Mouse (Mus musculus) MEL (cell line): ENCODE data around the gene Zfp385b. TPM values are rescaled to one million over a fixed set of nuclear protein-coding genes. Genes with fewer than 3 reads are reported as not detected.

Experiments used
- DNase-seq: peaks from one replicate; pipeline ENCODE4 v3.0.0; 2011; ENCODE audit warnings: low read depth, low spot score
- H3K27ac ChIP-seq: 2 replicates; pipeline ENCODE4 v1.5.1; 2012; ENCODE audit warnings: low read depth, mild to moderate bottlenecking, control low read depth, low read length, moderate library complexity; ENCODE audit not compliant: control insufficient read depth
- H3K27me3 ChIP-seq, 2 experiments: fragments of 150-350 bp in 1 of 2; sonication (generic) in 1 of 2; 2 replicates each; pipeline ENCODE4 v1.6.1; 2012; ENCODE audit warnings: low read length in 2 of 2, mild to moderate bottlenecking in 2 of 2, improper control_type of control experiment in 1 of 2, moderate library complexity in 1 of 2; ENCODE audit not compliant: insufficient read depth in 2 of 2, control insufficient read depth in 1 of 2
- H3K36me3 ChIP-seq, 2 experiments: 2 replicates each; pipeline ENCODE4 v1.6.1; 2012 to 2014; ENCODE audit warnings: low read length in 2 of 2, improper control_type of control experiment in 1 of 2, inconsistent platforms in 1 of 2, mild to moderate bottlenecking in 1 of 2; ENCODE audit not compliant: insufficient read depth in 2 of 2, control insufficient read depth in 1 of 2
- H3K4me1 ChIP-seq, 2 experiments: fragments of 150-350 bp in 1 of 2; sonication (generic) in 1 of 2; 2 replicates each; pipeline ENCODE4 v1.6.1; 2012; ENCODE audit warnings: low read length in 2 of 2, improper control_type of control experiment in 1 of 2, mild to moderate bottlenecking in 1 of 2; ENCODE audit not compliant: insufficient read depth in 2 of 2, control insufficient read depth in 1 of 2
- H3K4me3 ChIP-seq, 2 experiments: fragments of 150-350 bp in 1 of 2; sonication (generic) in 1 of 2; 2 replicates each; pipeline ENCODE4 v1.5.1; 2012; ENCODE audit warnings: low read depth in 2 of 2, low read length in 2 of 2, mild to moderate bottlenecking in 2 of 2, moderate library complexity in 2 of 2, control low read depth in 1 of 2, improper control_type of control experiment in 1 of 2; ENCODE audit not compliant: control insufficient read depth in 1 of 2, insufficient read depth in 1 of 2
- H3K79me2 ChIP-seq: 2 replicates; pipeline ENCODE4 v1.6.1; 2012; ENCODE audit warnings: mild to moderate bottlenecking, low read length, moderate library complexity; ENCODE audit not compliant: control insufficient read depth, poor library complexity, insufficient read depth
- H3K9ac ChIP-seq: 2 replicates; pipeline ENCODE4 v1.6.1; 2012; ENCODE audit warnings: low read depth, mild to moderate bottlenecking, control low read depth, low read length, moderate library complexity; ENCODE audit not compliant: control insufficient read depth, poor library complexity, severe bottlenecking
- H3K9me3 ChIP-seq: fragments of 150-350 bp; sonication (generic); replicated peaks from 2 replicates; pipeline ENCODE4 v1.6.1; 2012; ENCODE audit warnings: mild to moderate bottlenecking, low read length, improper control_type of control experiment, moderate library complexity; ENCODE audit not compliant: insufficient read depth
- BHLHE40 ChIP-seq: IDR thresholded peaks from 2 replicates; pipeline ENCODE4 v1.6.1; 2012; ENCODE audit warnings: low read depth, mild to moderate bottlenecking, inconsistent platforms, low read length, improper control_type of control experiment, borderline replicate concordance
- E2F4 ChIP-seq: IDR thresholded peaks from 2 replicates; pipeline ENCODE4 v1.6.1; 2011; ENCODE audit warnings: low read depth, low read length, improper control_type of control experiment, borderline replicate concordance
- ELF1 ChIP-seq: IDR thresholded peaks from 2 replicates; pipeline ENCODE4 v1.6.1; 2014; ENCODE audit warnings: low read depth, mild to moderate bottlenecking, inconsistent platforms, low read length, improper control_type of control experiment, moderate library complexity
- EP300 ChIP-seq, 2 experiments: IDR thresholded peaks; 2 replicates each; pipeline ENCODE4 v1.6.1; 2011; ENCODE audit warnings: improper control_type of control experiment in 2 of 2, low read length in 2 of 2, low read depth in 1 of 2, mild to moderate bottlenecking in 1 of 2
- HCFC1 ChIP-seq: IDR thresholded peaks from 2 replicates; pipeline ENCODE4 v1.6.1; 2012; ENCODE audit warnings: low read depth, mild to moderate bottlenecking, inconsistent platforms, low read length, improper control_type of control experiment, moderate library complexity
- JUND ChIP-seq: IDR thresholded peaks from 2 replicates; pipeline ENCODE4 v1.6.1; 2011; ENCODE audit warnings: low read depth, mild to moderate bottlenecking, improper control_type of control experiment, low read length
- KAT2A ChIP-seq: conservative IDR thresholded peaks from 2 replicates; pipeline ENCODE4 v1.6.1; 2012; ENCODE audit warnings: low read depth, low read length, improper control_type of control experiment, inconsistent platforms
- MAFK ChIP-seq: IDR thresholded peaks from 2 replicates; pipeline ENCODE4 v1.6.1; 2011; ENCODE audit warnings: low read depth, mild to moderate bottlenecking, low read length, improper control_type of control experiment, borderline replicate concordance
- MAX ChIP-seq: IDR thresholded peaks from 2 replicates; pipeline ENCODE4 v1.6.1; 2011; ENCODE audit warnings: low read length, improper control_type of control experiment
- MEF2A ChIP-seq: IDR thresholded peaks from 2 replicates; pipeline ENCODE4 v1.6.1; 2014; ENCODE audit warnings: low read depth, mild to moderate bottlenecking, inconsistent platforms, low read length, improper control_type of control experiment; ENCODE audit not compliant: poor library complexity, insufficient replicate concordance, severe bottlenecking; ENCODE audit errors: extremely low read depth
- NELFE ChIP-seq: IDR thresholded peaks from 2 replicates; pipeline ENCODE4 v1.6.1; 2011; ENCODE audit warnings: low read depth, low read length, improper control_type of control experiment
- POLR2A ChIP-seq, 2 experiments: IDR thresholded peaks; 2 replicates each; pipeline ENCODE4 v1.6.1; 2011 to 2012; ENCODE audit warnings: low read length in 2 of 2, mild to moderate bottlenecking in 2 of 2, control low read depth in 1 of 2, improper control_type of control experiment in 1 of 2, low read depth in 1 of 2, moderate library complexity in 1 of 2; ENCODE audit not compliant: control insufficient read depth in 1 of 2, insufficient read depth in 1 of 2, poor library complexity in 1 of 2
- POLR2AphosphoS2 ChIP-seq: IDR thresholded peaks from 2 replicates; pipeline ENCODE4 v1.6.1; 2011; ENCODE audit warnings: low read length, improper control_type of control experiment
- POLR2AphosphoS5 ChIP-seq: IDR thresholded peaks from 2 replicates; pipeline ENCODE4 v1.6.1; 2012; ENCODE audit warnings: low read depth, borderline replicate concordance, mild to moderate bottlenecking, inconsistent platforms, low read length, moderate library complexity, mixed read lengths
- RCOR1 ChIP-seq: IDR thresholded peaks from 2 replicates; pipeline ENCODE4 v1.6.1; 2012; ENCODE audit warnings: low read depth, mild to moderate bottlenecking, inconsistent platforms, low read length, improper control_type of control experiment
- TAL1 ChIP-seq: IDR thresholded peaks from 2 replicates; pipeline ENCODE4 v1.6.1; 2012; ENCODE audit warnings: mild to moderate bottlenecking, inconsistent platforms, low read length, moderate library complexity, mixed read lengths
- TBP ChIP-seq: IDR thresholded peaks from 2 replicates; pipeline ENCODE4 v1.8.0; 2011; ENCODE audit warnings: low read depth, low read length, improper control_type of control experiment
- TCF12 ChIP-seq: IDR thresholded peaks from 2 replicates; pipeline ENCODE4 v1.6.1; 2014; ENCODE audit warnings: low read depth, mild to moderate bottlenecking, inconsistent platforms, low read length, improper control_type of control experiment, moderate library complexity
- USF2 ChIP-seq, 2 experiments: IDR thresholded peaks; 2 replicates each; pipeline ENCODE4 v1.6.1; 2011 to 2012; ENCODE audit warnings: improper control_type of control experiment in 2 of 2, low read length in 2 of 2, borderline replicate concordance in 1 of 2, inconsistent platforms in 1 of 2, low read depth in 1 of 2, mild to moderate bottlenecking in 1 of 2; ENCODE audit not compliant: insufficient read depth in 1 of 2
- ZKSCAN1 ChIP-seq: IDR thresholded peaks from 2 replicates; pipeline ENCODE4 v1.6.1; 2012; ENCODE audit warnings: low read depth, mild to moderate bottlenecking, inconsistent platforms, low read length, improper control_type of control experiment, moderate library complexity
- ZMIZ1 ChIP-seq: IDR thresholded peaks from 2 replicates; pipeline ENCODE4 v1.6.1; 2012; ENCODE audit warnings: low read depth, mild to moderate bottlenecking, inconsistent platforms, low read length, improper control_type of control experiment, moderate library complexity
- ZNF384 ChIP-seq: IDR thresholded peaks from 2 replicates; pipeline ENCODE4 v1.6.1; 2012; ENCODE audit warnings: low read depth, mild to moderate bottlenecking, inconsistent platforms, low read length, improper control_type of control experiment
- polyA plus RNA-seq, 2 experiments: library from polyadenylated mRNA; stranded (reverse) in 1 of 2; unstranded in 1 of 2; fragments of >175 nt in 1 of 2; fragments of >200 nt in 1 of 2; gene quantifications; 2 replicates each; pipeline versions ENCODE4 v1.2.1 to v1.2.4; 2012; ENCODE audit warnings: low replicate concordance in 2 of 2, low read depth in 1 of 2; ENCODE audit not compliant: insufficient read length in 2 of 2, insufficient read depth in 1 of 2, missing spikeins in 1 of 2
- total RNA-seq: library from RNA; depleted of rRNA; stranded (reverse); fragments of 300-350 nt; gene quantifications from 2 replicates; pipeline ENCODE4 v1.2.3, GENCODE M21; 2012

Zfp385b gene
- total and polyA plus RNA-seq, 3 experiments: not detected

DNA sequence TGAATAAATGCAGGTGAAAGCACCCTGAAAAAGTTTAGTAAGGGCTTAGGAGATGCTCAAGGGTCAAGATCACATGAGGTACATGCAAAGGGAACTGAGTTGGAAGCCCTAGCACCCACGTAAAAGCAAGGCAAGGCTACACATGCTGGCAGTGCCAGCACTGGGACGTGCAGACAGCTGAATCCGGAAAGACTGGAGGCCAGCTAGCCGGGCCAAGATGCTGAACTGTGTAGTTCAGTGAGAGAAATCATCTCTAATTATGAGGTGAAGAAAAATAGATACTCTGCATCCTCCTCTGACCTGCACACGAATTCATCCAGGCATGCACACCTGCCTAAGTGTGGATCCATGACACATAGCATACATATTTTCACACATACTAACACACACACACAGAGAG is 18.4 kb downstream of the Zfp385b start:
- no peaks in the 10 kb centered on the region for H3K79me2 ChIP-seq
- H3K4me1 ChIP-seq: no peaks in the 10 kb centered on the region
- no peak overlapping the region for H3K9ac ChIP-seq
- H3K4me3 ChIP-seq: no peak overlapping the region
- TF ChIP-seq KAT2A (no peak), USF2 (IDR thresholded peaks at IDR 0.05; ENCODE audit: borderline replicate concordance in 1 of 2, insufficient read depth in 1 of 2, low read depth in 1 of 2, low read length in 2 of 2) (no peak), ZKSCAN1 (no peak), ZNF384 (no peak), MAX (no peak), EP300 (IDR thresholded peaks at IDR 0.05; ENCODE audit: low read depth in 1 of 2, low read length in 2 of 2) (no peak), POLR2AphosphoS5 (no peak), POLR2AphosphoS2 (no peak), HCFC1 (no peak)
- TF ChIP-seq, all 39 proteins: peak for 0
- Histone ChIP-seq H3K27me3 (no peaks in the 10 kb centered on the region), H3K9me3 (no peaks in the 10 kb centered on the region), H3K36me3 (no peaks in the 10 kb centered on the region), H3K27ac (no peak overlapping the region)
- no peak for DNase-seq

DNA sequence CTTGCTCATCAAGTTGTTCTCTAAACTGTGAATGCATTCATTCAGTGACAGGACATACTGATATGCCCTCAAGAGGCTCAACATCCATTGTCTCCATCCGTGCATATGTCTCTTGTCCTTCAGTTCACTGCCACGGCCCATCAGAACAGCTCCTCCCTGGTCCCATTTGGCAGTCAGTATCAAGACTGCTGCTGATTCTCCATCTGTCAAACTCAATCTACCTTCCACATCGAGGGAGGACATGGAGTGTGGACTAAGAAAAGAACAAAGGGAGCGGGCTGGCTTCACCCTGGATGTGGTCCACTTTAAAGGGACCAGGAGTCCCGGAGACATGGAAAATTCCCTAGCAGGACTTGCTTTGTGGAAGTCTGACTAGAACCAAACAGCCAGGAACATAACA is 22.2 kb downstream of the Zfp385b start:
- Histone ChIP-seq H3K4me3 (no peak overlapping the region), H3K9ac (no peak overlapping the region), H3K27me3 (no peaks in the 10 kb centered on the region), H3K36me3 (no peaks in the 10 kb centered on the region), H3K4me1 (no peaks in the 10 kb centered on the region), H3K9me3 (no peaks in the 10 kb centered on the region), H3K27ac (no peak overlapping the region), H3K79me2 (no peaks in the 10 kb centered on the region)
- no peak for TF ChIP-seq MEF2A
- TF ChIP-seq MAX: no peak
- no peak for TF ChIP-seq TCF12
- no peak for TF ChIP-seq BHLHE40
- no peak for TF ChIP-seq E2F4
- TF ChIP-seq KAT2A: no peak
- TF ChIP-seq TAL1: no peak
- no peak for TF ChIP-seq ELF1
- no peak for TF ChIP-seq POLR2AphosphoS2
- no peak for TF ChIP-seq POLR2A (IDR thresholded peaks at IDR 0.05; ENCODE audit: control insufficient read depth in 1 of 2, insufficient read depth in 1 of 2, low read depth in 1 of 2, low read length in 2 of 2, poor library complexity in 1 of 2)
- no peak for TF ChIP-seq JUND
- no peak for TF ChIP-seq NELFE
- TF ChIP-seq RCOR1: no peak
- no peak for TF ChIP-seq ZMIZ1
- TF ChIP-seq MAFK: no peak
- TF ChIP-seq TBP: no peak
- DNase-seq: no peak
